Mouse (Mus musculus) cerebellum, postnatal 10 days (tissue): ENCODE measurements around the gene Cnrip1.
"Not testable (repeated sequence)": the region's sequence is repeated elsewhere in the genome, so short reads cannot be mapped to it uniquely, and the experiment has no call there.

ENCODE experiments used
- DNase-seq, 2 experiments: peaks; one replicate each; pipeline ENCODE4 v3.0.0; 2021; ENCODE audit warnings: mixed read lengths in 2 of 2

Cnrip1 gene

DNA sequence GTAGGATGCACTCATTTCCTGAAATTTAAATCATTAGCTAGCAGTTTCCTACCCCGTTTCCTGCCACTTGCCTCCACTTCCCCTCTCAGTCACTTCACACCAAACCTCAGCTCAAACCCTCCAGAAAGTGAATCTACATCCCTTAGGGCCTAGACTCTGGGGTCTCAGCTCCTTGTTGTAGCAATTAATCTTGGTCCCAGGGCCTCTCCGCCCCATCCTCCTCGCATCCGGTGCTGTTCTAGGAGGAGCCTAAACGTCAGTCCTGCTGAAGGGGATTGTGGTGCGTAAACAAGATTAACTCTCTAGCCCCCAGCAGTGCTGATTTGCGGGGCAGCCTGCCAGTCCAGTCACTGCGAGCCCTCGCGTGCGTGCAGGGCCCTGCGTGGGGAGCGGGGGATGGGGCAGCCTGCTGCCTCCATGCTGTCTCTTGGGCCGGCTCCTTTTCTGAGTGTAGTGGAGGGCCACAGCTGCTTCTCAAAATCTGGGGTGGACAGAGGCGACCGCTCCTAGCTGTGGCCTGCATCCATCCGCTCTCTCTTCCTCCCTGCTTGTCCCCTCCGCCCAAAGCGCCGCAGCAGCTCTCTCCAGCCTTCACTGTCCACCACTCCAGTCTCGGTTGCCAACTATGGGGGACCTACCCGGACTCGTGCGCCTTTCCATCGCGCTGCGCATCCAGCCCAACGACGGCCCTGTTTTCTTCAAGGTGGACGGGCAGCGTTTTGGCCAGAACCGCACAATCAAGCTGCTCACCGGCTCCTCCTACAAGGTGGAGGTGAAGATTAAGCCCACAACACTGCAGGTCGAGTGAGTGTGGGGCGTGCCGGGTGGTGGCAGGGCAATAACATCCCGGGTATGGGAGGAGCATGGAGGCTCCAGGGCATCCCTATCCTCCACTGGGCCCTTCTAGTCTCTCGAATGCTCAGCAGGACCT lies at the start of gene Cnrip1, which contains the start of gene Plek:
Cnrip1 (plus strand) TSS at position 42 of the 931 bp plus-strand sequence.
Plek (minus strand) TSS at position 837 of the 931 bp plus-strand sequence.
- DNase-seq, result peak; percentile 98

DNA sequence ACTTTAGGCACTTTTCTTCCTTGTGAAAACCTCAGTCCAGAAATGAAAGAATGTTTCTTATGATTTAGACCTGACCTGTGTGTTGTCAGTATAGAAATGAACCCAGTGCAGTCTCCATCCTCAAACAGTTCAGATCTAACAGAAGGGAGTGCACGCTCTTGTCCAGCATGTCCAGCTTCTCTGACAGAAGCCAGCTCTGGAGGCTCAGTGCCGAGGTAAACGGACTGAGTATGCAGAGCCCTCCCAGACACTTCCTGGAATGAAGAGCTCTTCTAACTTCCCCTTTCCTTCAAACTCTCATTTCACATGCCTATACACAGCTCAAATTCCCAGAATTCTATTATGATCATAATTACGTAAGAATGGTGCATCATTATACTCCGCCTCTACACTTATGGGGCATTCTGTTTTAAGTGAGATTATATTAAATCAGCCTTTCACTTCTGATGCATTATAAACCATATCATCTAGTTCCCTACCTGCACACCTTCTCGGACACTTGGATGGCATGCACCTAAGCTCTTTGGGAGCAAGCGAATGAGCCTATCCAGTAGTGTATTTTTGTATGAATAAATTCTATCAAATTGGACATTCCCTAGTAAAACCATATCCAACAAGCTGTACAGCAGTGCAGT lies 48.5 kb upstream of the Cnrip1 start:
- no peak for DNase-seq

DNA sequence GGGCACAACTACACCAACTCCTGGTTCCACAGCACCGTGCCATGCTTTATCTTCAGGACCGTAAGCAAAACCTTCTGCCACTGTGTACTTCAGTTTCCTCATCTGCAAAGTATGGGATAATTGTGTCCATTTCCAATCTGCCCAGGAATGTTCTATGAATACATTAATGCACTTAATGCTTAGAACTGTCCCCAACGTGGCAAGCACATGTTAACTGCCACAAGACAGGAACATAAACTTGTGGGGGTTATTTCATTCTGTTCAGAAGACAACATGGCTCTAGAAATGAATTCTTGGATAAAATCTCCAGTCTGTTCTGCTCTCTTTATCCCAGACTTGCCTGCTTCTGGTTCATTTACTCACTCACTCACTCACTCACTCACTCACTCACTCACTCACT lies 47.6 kb upstream of the Cnrip1 start:
- no peak for DNase-seq

DNA sequence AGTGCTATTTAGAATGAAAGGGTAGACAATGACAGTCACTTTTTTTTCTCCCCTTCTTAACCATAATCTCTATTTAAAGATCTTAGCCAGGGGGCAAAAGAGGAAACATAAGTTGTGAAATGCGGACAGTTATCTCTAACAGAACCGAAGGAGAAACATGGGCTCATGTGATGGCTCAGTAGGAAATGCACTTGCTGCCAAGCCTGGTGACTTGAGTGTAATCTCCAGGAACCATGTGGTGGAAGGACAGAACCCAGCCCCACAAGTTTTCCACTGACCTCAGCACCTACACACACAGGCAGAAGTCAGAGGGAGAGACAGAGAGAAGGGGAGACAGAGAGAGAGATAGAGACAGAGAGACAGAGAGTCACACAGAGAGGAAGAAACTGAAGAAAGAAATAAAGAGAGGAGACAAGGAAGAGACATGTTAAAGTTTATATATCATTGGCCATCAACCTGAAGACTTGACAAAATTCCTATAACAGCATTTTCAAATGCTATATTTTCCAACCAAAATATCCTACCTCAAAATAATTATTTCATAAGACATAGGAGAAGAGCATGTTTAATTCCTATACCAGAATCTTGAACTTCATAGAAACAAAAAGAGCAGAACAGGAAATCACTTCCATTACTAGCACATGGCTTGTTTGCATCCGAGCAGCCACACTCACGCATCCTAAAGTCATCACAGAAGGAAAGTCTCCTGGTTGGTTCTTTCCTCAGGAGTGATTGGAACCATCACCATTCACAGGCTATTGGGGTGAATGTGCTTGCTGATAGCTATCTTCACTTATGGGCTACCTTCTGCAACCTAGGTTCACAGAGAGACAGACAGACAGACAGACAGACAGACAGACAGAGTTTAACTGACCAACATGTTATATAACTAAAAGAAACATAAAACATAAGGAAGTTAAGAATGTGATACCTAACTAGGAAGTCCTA lies 46.2 kb upstream of the Cnrip1 start:
- peak in 1 of 2 experiments; percentile 11 for DNase-seq

GRCm38 (mm10) chr11:17006526-17006925 lies 44.9 kb upstream of the Cnrip1 start:
- DNase-seq, result not testable (repeated sequence)

DNA sequence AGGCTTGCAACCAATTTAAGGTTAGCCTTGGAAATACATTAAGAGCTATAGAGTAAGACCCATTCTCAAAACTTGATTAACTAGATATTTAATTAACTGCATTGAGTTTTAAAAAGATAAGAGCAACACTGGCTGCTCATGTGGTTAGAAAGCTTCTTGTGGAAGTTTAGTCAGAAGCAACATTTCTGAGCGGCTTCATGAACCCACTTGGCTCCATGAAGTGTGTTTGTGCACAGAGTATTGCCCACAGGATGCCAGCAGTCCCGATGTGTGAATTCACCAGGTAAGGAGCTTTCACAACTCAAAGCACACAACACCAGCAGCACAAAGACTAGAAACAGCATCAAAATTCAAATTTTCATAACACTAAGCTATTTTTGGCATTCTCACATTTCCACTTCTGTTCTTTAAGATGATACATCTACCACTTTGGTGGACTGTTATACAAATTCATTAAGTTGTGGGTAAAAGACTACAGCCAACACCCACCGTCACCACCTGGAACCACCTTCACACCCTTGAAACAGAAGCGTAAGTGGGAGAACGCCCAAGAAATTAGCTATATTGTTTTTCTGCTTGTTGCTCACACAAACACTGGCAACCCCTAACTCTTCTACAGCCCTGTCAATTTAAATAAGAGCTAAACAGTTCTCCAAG lies 43.7 kb upstream of the Cnrip1 start:
- no peak for DNase-seq

DNA sequence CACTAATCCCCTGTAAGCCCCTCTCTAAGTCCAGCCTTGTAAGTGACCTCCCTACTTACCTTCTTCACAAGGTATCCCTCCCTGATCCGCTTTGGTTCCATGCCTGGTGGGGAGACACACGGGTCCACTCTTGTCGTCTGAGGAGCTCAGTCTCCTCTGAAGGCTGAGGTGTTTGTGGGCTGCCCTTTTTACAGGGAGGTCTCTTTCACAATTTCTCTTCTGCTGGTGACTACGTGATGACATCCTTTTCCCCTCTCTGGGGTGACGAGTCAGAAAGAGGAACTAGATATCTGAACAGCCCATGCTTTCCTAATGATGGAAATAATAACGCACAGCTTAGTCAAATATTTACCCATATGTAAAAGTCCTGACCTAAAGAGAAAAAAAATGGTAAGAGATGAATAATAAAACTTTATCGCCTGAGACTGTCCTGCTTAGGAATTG lies 42.9 kb upstream of the Cnrip1 start:
- no peak for DNase-seq

- DNase-seq, result no peak
Measured at GRCm38 (mm10) chr11:17012948-17013347, 38.4 kb upstream of the Cnrip1 start.

DNA sequence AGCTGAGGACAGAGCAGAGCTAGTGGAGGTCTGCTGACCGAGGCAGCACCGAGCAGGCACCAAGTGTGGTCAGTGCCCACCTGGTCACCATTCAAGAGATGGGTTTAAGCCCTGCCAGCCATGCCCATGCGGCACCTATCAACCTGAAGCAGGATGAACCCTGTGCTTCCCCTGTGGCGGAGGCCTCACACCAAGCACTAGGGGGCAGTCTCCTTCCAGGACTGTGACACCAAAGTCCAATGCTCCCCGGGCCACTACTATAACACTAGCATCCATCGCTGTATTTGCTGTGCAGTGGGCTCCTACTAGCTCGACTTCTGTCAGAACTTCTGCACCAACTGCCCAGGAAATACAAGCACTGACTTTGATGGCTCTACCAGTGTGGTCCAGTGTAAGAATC lies 32.1 kb upstream of the Cnrip1 start:
- no peak for DNase-seq

- peak; percentile 47 to 59 for DNase-seq
Measured at GRCm38 (mm10) chr11:17023206-17023605, 28.2 kb upstream of the Cnrip1 start.

- no peak for DNase-seq
Measured at GRCm38 (mm10) chr11:17023984-17024383, 27.4 kb upstream of the Cnrip1 start.

DNA sequence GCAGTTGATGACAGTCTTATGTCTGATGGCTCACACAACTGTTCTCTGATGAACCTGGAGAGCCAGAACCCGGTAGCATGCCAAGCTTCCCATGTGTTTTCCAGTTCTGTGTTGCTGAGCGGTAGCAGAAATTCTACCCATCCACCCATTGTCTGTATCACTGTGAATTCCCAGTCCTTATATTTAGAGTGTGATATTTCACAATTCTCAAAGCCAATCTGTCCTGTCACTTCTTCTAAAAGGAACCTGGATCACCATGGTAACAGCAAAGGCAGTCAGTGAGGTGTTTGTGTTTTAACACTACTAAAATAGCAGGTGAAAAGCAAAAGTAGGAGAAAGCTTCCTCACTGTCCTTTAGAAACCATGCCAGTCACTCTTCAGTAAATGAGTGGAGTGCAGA lies 5.6 kb upstream of the Cnrip1 start:
- no peak for DNase-seq

DNA sequence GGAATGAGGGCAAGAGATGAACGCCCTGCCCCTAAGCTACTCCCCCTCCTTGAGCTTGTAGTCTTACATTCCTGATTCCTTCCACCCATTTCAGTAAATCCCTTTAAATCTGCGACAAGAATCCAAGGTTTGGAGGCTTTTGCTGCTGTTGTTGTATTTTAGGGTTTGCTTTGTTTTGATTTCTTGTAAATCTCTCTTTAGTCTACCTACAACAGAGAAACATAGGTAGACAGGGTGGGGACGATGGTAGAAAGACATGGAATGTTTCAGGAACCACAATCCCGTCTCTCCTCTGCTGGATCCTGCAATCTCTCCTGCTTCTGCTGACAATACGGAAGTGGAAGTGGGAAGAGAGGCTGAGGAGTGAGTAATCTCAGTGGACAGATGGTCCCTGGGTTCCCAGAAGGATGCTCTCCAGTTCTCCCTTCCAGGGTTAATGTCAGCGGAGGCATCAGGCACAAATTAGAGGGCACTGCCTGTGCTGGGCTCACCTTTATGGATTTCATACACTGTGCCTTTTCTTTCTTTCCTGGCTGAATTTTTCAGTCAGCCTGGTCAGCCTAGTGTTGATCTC lies 1.2 kb downstream of the Cnrip1 start:
- DNase-seq, result peak; percentile 60 to 74

GRCm38 (mm10) chr11:17069360-17069759 lies 18.0 kb downstream of the Cnrip1 start:
- not testable (repeated sequence) for DNase-seq

GRCm38 (mm10) chr11:17075656-17076055 lies 24.3 kb downstream of the Cnrip1 start:
- DNase-seq, result no peak

GRCm38 (mm10) chr11:17082086-17082485 lies 30.7 kb downstream of the Cnrip1 start:
- no peak for DNase-seq

DNA sequence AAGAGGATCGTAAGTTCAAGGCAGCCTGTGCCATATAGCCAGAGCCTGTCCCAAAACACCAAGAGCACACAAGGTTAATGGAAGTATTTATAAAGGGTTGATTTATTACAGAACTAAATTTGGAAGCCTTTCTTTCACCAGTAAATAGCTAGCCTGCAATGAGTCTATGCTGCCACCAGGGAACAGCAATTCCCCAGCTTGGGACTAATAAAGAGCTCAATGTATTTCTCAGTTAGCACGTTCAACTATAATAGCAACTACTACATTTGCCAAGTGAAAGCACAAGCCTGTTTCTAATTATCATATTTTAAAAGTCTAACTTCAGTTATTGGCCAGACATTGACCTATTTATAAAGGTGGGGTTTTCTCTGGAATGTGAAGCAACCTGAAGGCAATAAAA lies 31.6 kb downstream of the Cnrip1 start:
- peak; percentile 32 to 47 for DNase-seq

DNA sequence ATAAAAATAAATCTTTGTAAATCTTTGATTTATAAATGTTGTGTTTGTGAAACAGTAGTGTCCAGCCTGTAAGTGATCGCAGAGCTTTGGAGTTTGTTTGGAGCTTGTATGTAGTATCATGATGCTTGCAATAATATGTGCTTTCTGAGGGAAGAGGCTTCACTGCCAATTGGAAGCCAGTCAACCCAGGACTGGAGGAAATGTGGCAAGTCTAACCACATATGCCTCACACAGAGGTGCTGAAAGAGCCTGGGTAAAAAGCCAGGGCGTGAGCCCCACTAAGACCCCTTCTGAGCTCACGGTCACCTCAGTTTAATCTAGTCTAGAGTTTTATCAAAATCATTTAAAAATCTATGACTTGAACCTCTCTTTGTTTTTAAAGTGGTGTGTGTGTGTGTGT lies 32.1 kb downstream of the Cnrip1 start:
- DNase-seq, result peak; percentile 33 to 37

DNA sequence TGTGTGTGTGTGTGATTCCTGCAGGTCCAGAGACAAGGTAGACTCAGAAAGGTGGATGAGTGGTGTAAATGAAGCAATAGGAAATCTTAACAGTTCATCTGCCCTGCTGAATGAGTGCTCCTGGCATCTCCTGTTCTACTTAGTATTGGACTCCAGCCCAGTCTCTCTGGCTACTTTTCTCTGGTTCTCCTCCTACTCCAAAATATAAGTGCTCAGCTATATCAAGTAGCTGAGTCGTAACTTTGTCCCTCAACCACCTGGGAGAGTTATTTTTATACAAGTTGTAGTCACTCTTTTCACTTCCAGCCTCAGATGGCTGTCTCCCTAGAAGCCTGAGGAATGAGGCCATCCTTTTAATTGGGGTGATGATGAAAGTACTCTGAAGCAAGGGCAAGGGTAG lies 32.5 kb downstream of the Cnrip1 start:
- peak; percentile 15 to 19 for DNase-seq

GRCm38 (mm10) chr11:17086106-17086505 lies 34.7 kb downstream of the Cnrip1 start:
- no peak for DNase-seq

- DNase-seq, result no peak
Measured at GRCm38 (mm10) chr11:17106936-17107335, 55.5 kb downstream of the Cnrip1 start.

DNA sequence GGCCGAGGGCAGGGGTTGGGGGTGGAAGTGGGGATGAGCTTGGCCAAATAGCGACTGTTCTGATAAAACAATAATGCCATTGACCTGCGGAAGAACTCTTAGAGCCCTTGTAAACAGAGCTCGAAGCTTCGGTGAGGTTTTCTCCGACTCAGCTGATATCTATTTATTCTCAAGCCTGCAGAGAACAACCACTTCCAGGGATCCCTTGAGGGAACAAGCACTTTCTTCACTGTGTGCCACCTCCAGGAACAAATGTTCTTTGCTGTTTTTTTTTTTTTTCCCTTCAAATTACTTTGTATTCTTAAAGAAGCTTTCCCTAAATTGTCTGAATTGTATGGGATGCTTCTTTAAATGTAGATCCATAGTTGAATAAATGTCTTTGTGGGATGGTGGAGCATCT lies 56.0 kb downstream of the Cnrip1 start:
- DNase-seq, result no peak
